Mouse (Mus musculus) MEL (cell line): Measurements from ENCODE around the gene Olfr449. TPM values are rescaled to one million over a fixed set of nuclear protein-coding genes. Genes with fewer than 3 reads are reported as not detected.

ENCODE experiments used
- DNase-seq: peaks from one replicate; pipeline ENCODE4 v3.0.0; 2011; ENCODE audit warnings: low read depth, low spot score
- H3K27ac ChIP-seq: 2 replicates; pipeline ENCODE4 v1.5.1; 2012; ENCODE audit warnings: low read depth, mild to moderate bottlenecking, control low read depth, low read length, moderate library complexity; ENCODE audit not compliant: control insufficient read depth
- H3K27me3 ChIP-seq, 2 experiments: fragments of 150-350 bp in 1 of 2; sonication (generic) in 1 of 2; 2 replicates each; pipeline ENCODE4 v1.6.1; 2012; ENCODE audit warnings: low read length in 2 of 2, mild to moderate bottlenecking in 2 of 2, improper control_type of control experiment in 1 of 2, moderate library complexity in 1 of 2; ENCODE audit not compliant: insufficient read depth in 2 of 2, control insufficient read depth in 1 of 2
- H3K36me3 ChIP-seq, 2 experiments: 2 replicates each; pipeline ENCODE4 v1.6.1; 2012 to 2014; ENCODE audit warnings: low read length in 2 of 2, improper control_type of control experiment in 1 of 2, inconsistent platforms in 1 of 2, mild to moderate bottlenecking in 1 of 2; ENCODE audit not compliant: insufficient read depth in 2 of 2, control insufficient read depth in 1 of 2
- H3K4me1 ChIP-seq, 2 experiments: fragments of 150-350 bp in 1 of 2; sonication (generic) in 1 of 2; 2 replicates each; pipeline ENCODE4 v1.6.1; 2012; ENCODE audit warnings: low read length in 2 of 2, improper control_type of control experiment in 1 of 2, mild to moderate bottlenecking in 1 of 2; ENCODE audit not compliant: insufficient read depth in 2 of 2, control insufficient read depth in 1 of 2
- H3K4me3 ChIP-seq, 2 experiments: fragments of 150-350 bp in 1 of 2; sonication (generic) in 1 of 2; 2 replicates each; pipeline ENCODE4 v1.5.1; 2012; ENCODE audit warnings: low read depth in 2 of 2, low read length in 2 of 2, mild to moderate bottlenecking in 2 of 2, moderate library complexity in 2 of 2, control low read depth in 1 of 2, improper control_type of control experiment in 1 of 2; ENCODE audit not compliant: control insufficient read depth in 1 of 2, insufficient read depth in 1 of 2
- H3K79me2 ChIP-seq: 2 replicates; pipeline ENCODE4 v1.6.1; 2012; ENCODE audit warnings: mild to moderate bottlenecking, low read length, moderate library complexity; ENCODE audit not compliant: control insufficient read depth, poor library complexity, insufficient read depth
- H3K9ac ChIP-seq: 2 replicates; pipeline ENCODE4 v1.6.1; 2012; ENCODE audit warnings: low read depth, mild to moderate bottlenecking, control low read depth, low read length, moderate library complexity; ENCODE audit not compliant: control insufficient read depth, poor library complexity, severe bottlenecking
- H3K9me3 ChIP-seq: fragments of 150-350 bp; sonication (generic); replicated peaks from 2 replicates; pipeline ENCODE4 v1.6.1; 2012; ENCODE audit warnings: mild to moderate bottlenecking, low read length, improper control_type of control experiment, moderate library complexity; ENCODE audit not compliant: insufficient read depth
- CHD2 ChIP-seq: IDR thresholded peaks from 2 replicates; pipeline ENCODE4 v1.6.1; 2011; ENCODE audit warnings: low read length, improper control_type of control experiment
- E2F4 ChIP-seq: IDR thresholded peaks from 2 replicates; pipeline ENCODE4 v1.6.1; 2011; ENCODE audit warnings: low read depth, low read length, improper control_type of control experiment, borderline replicate concordance
- JUND ChIP-seq: IDR thresholded peaks from 2 replicates; pipeline ENCODE4 v1.6.1; 2011; ENCODE audit warnings: low read depth, mild to moderate bottlenecking, improper control_type of control experiment, low read length
- KAT2A ChIP-seq: conservative IDR thresholded peaks from 2 replicates; pipeline ENCODE4 v1.6.1; 2012; ENCODE audit warnings: low read depth, low read length, improper control_type of control experiment, inconsistent platforms
- MAFK ChIP-seq: IDR thresholded peaks from 2 replicates; pipeline ENCODE4 v1.6.1; 2011; ENCODE audit warnings: low read depth, mild to moderate bottlenecking, low read length, improper control_type of control experiment, borderline replicate concordance
- MAX ChIP-seq: IDR thresholded peaks from 2 replicates; pipeline ENCODE4 v1.6.1; 2011; ENCODE audit warnings: low read length, improper control_type of control experiment
- MAZ ChIP-seq: IDR thresholded peaks from 2 replicates; pipeline ENCODE4 v1.6.1; 2012; ENCODE audit warnings: low read depth, mild to moderate bottlenecking, inconsistent platforms, low read length, improper control_type of control experiment
- MXI1 ChIP-seq: IDR thresholded peaks from 2 replicates; pipeline ENCODE4 v1.6.1; 2011; ENCODE audit warnings: mild to moderate bottlenecking, low read depth, low read length, improper control_type of control experiment
- NELFE ChIP-seq: IDR thresholded peaks from 2 replicates; pipeline ENCODE4 v1.6.1; 2011; ENCODE audit warnings: low read depth, low read length, improper control_type of control experiment
- NRF1 ChIP-seq: IDR thresholded peaks from 2 replicates; pipeline ENCODE4 v1.6.1; 2014; ENCODE audit warnings: low read depth, mild to moderate bottlenecking, inconsistent platforms, low read length, improper control_type of control experiment, moderate library complexity; ENCODE audit not compliant: poor library complexity, insufficient read depth, severe bottlenecking
- POLR2A ChIP-seq, 2 experiments: IDR thresholded peaks; 2 replicates each; pipeline ENCODE4 v1.6.1; 2011 to 2012; ENCODE audit warnings: low read length in 2 of 2, mild to moderate bottlenecking in 2 of 2, control low read depth in 1 of 2, improper control_type of control experiment in 1 of 2, low read depth in 1 of 2, moderate library complexity in 1 of 2; ENCODE audit not compliant: control insufficient read depth in 1 of 2, insufficient read depth in 1 of 2, poor library complexity in 1 of 2
- POLR2AphosphoS2 ChIP-seq: IDR thresholded peaks from 2 replicates; pipeline ENCODE4 v1.6.1; 2011; ENCODE audit warnings: low read length, improper control_type of control experiment
- POLR2AphosphoS5 ChIP-seq: IDR thresholded peaks from 2 replicates; pipeline ENCODE4 v1.6.1; 2012; ENCODE audit warnings: low read depth, borderline replicate concordance, mild to moderate bottlenecking, inconsistent platforms, low read length, moderate library complexity, mixed read lengths
- RCOR1 ChIP-seq: IDR thresholded peaks from 2 replicates; pipeline ENCODE4 v1.6.1; 2012; ENCODE audit warnings: low read depth, mild to moderate bottlenecking, inconsistent platforms, low read length, improper control_type of control experiment
- SIN3A ChIP-seq: IDR thresholded peaks from 2 replicates; pipeline ENCODE4 v1.6.1; 2012; ENCODE audit warnings: low read length, improper control_type of control experiment, inconsistent platforms
- TBP ChIP-seq: IDR thresholded peaks from 2 replicates; pipeline ENCODE4 v1.8.0; 2011; ENCODE audit warnings: low read depth, low read length, improper control_type of control experiment
- USF1 ChIP-seq: IDR thresholded peaks from 2 replicates; pipeline ENCODE4 v1.6.1; 2014; ENCODE audit warnings: low read depth, mild to moderate bottlenecking, inconsistent platforms, low read length, improper control_type of control experiment, moderate library complexity
- ZC3H11A ChIP-seq: IDR thresholded peaks from 2 replicates; pipeline ENCODE4 v1.6.1; 2012; ENCODE audit warnings: low read depth, mild to moderate bottlenecking, inconsistent platforms, low read length, improper control_type of control experiment
- ZKSCAN1 ChIP-seq: IDR thresholded peaks from 2 replicates; pipeline ENCODE4 v1.6.1; 2012; ENCODE audit warnings: low read depth, mild to moderate bottlenecking, inconsistent platforms, low read length, improper control_type of control experiment, moderate library complexity
- ZNF384 ChIP-seq: IDR thresholded peaks from 2 replicates; pipeline ENCODE4 v1.6.1; 2012; ENCODE audit warnings: low read depth, mild to moderate bottlenecking, inconsistent platforms, low read length, improper control_type of control experiment
- polyA plus RNA-seq, 2 experiments: library from polyadenylated mRNA; stranded (reverse) in 1 of 2; unstranded in 1 of 2; fragments of >175 nt in 1 of 2; fragments of >200 nt in 1 of 2; gene quantifications; 2 replicates each; pipeline versions ENCODE4 v1.2.1 to v1.2.4; 2012; ENCODE audit warnings: low replicate concordance in 2 of 2, low read depth in 1 of 2; ENCODE audit not compliant: insufficient read length in 2 of 2, insufficient read depth in 1 of 2, missing spikeins in 1 of 2
- total RNA-seq: library from RNA; depleted of rRNA; stranded (reverse); fragments of 300-350 nt; gene quantifications from 2 replicates; pipeline ENCODE4 v1.2.3, GENCODE M21; 2012

Olfr449 gene
- total and polyA plus RNA-seq, 3 experiments = not detected

DNA sequence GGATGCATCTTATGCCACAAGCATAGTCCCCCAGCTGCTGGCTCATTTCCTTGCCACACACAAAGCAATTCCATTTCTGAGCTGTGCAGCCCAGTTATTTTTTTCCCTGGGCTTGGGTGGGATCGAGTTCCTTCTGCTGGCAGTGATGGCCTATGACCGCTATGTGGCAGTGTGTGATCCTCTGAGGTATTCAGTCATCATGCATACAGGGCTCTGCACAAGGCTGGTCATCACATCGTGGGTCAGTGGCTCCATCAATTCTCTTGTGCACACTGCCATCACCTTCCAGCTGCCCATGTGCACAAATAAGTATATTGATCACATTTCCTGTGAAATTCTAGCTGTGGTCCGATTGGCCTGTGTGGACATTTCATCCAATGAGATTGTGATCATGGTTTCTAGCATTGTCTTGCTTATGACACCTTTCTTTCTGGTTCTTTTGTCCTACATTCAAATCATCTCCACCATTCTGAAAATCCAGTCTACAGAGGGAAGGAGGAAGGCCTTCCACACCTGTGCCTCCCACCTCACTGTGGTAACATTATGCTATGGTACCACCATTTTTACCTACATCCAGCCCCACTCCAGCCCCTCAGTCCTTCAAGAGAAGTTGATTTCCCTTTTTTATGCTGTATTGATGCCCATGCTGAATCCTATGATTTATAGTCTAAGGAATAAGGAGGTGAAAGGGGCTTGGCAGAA, 43.8 kb upstream of the Olfr449 start:
- TF ChIP-seq JUND = no peak
- no peak for TF ChIP-seq POLR2A (IDR thresholded peaks at IDR 0.05; ENCODE audit: control insufficient read depth in 1 of 2, insufficient read depth in 1 of 2, low read depth in 1 of 2, low read length in 2 of 2, poor library complexity in 1 of 2)
- no peak for TF ChIP-seq ZNF384
- TF ChIP-seq CHD2 = no peak
- TF ChIP-seq MAZ = no peak
- TF ChIP-seq RCOR1 = no peak
- TF ChIP-seq ZC3H11A = no peak
- no peak for TF ChIP-seq USF1
- TF ChIP-seq POLR2AphosphoS5 = no peak
- no peak for TF ChIP-seq SIN3A
- no peak for TF ChIP-seq MXI1
- TF ChIP-seq E2F4 = no peak
- TF ChIP-seq NRF1 = no peak
- TF ChIP-seq ZKSCAN1 = no peak
- TF ChIP-seq KAT2A = no peak
- TF ChIP-seq NELFE = no peak
- TF ChIP-seq POLR2AphosphoS2 = no peak
- TF ChIP-seq MAFK = no peak
- no peaks in the 10 kb centered on the region for H3K9me3 ChIP-seq
- H3K27me3 ChIP-seq = no peaks in the 10 kb centered on the region
- no peak overlapping the region for H3K9ac ChIP-seq
- H3K79me2 ChIP-seq = no peaks in the 10 kb centered on the region
- no peak for DNase-seq
- no peaks in the 10 kb centered on the region for H3K4me1 ChIP-seq
- H3K36me3 ChIP-seq = no peaks in the 10 kb centered on the region
- no peak overlapping the region for H3K27ac ChIP-seq
- H3K4me3 ChIP-seq = no peak overlapping the region

DNA sequence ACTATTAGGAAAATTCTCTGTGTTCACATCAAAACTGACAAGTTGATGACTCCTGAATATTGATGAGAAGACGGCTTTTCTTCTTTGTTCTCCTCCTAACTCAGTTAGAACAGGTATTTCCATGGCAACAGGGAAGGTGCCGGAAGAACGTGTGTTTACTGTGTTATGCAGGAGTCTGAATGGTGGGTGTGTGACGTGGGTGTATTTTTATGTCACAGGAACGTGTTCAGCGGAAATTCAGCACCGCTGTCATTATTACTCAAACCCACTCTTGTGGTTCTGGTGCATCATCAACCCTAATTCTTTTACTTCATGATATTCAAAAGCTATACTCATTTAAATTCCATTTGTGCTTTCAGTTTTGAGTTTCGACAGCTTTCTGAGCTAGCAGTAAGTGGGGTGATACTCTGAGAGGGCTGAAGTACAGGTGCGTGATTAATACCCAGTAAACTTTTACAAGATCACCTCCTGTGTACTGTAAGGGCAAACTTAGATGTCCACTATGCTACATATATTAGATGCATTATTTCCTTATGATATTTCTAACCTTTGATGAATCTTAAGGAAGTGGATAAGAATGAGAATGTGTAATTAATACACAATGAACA, 43.1 kb upstream of the Olfr449 start:
- no peak for DNase-seq
- no peaks in the 10 kb centered on the region for H3K36me3 ChIP-seq
- no peaks in the 10 kb centered on the region for H3K27me3 ChIP-seq
- no peak overlapping the region for H3K9ac ChIP-seq
- no peaks in the 10 kb centered on the region for H3K79me2 ChIP-seq
- TF ChIP-seq MAX (no peak), TBP (no peak)
- no peaks in the 10 kb centered on the region for H3K4me1 ChIP-seq
- no peak overlapping the region for H3K27ac ChIP-seq
- H3K9me3 ChIP-seq = no peaks in the 10 kb centered on the region
- no peak overlapping the region for H3K4me3 ChIP-seq
